Mouse (Mus musculus): Measurements from ENCODE around the gene Mrps34. TPM values are rescaled to one million over a fixed set of nuclear protein-coding genes. Genes with fewer than 3 reads are reported as not detected.
"Not testable (repeated sequence)": the region's sequence is repeated elsewhere in the genome, so short reads cannot be mapped to it uniquely, and the experiment has no call there.

The Mrps34 gene
- polyA plus RNA-seq, 1 experiment from 2014 or later, result 86.7 TPM

- Histone ChIP-seq H3K4me2 (replicated peaks) (no peak overlapping the region), H3K27me3 (no peaks in the 10 kb centered on the region), H3K9ac (no peak overlapping the region), H3K9me3 (replicated peaks) (no peaks in the 10 kb centered on the region), H3K36me3 (peaks cover 96% of the 10 kb centered on the region), H3K4me1 (no peaks in the 10 kb centered on the region), H3K4me3 (no peak overlapping the region), H3K27ac (no peak overlapping the region)
- ATAC-seq (ENCODE audit: low FRiP score), result no peak
Observed at GRCm38 (mm10) chr17:24913984-24914383, 19.1 kb downstream of the Mrps34 start.

DNA sequence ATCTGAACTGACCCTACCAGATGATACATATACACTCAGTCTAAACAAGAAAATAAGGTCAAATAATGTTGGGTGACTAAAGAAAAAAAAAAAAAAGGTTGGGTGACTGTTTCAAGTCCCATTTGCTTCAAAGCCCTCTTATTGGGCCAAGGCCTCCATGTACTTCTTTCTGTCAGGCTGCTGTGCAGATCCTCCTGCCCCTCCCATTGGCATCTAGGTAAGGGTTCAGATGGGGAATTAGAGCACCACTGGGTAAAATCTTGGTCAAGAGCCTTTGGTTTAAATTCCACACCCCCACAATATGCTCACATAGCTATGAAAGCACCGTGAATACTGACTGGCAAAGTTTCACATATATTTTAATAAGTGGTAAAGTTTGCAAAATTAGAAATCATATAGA is 28.3 kb downstream of the Mrps34 start:
- H3K4me1 ChIP-seq, result no peaks in the 10 kb centered on the region
- no peak overlapping the region for H3K4me3 ChIP-seq
- H3K27me3 ChIP-seq, result no peaks in the 10 kb centered on the region
- H3K36me3 ChIP-seq, result peaks cover 91% of the 10 kb centered on the region
- ATAC-seq (ENCODE audit: low FRiP score), result no peak
- no peaks in the 10 kb centered on the region for H3K9me3 ChIP-seq (replicated peaks)
- WGBS, result 100% methylated on average over 1 of the region's 1 CpGs
- no peak overlapping the region for H3K27ac ChIP-seq
- no peak overlapping the region for H3K9ac ChIP-seq
- no peak overlapping the region for H3K4me2 ChIP-seq (replicated peaks)

- H3K4me2 ChIP-seq (replicated peaks), result no peak overlapping the region
- peaks cover 42% of the 10 kb centered on the region for H3K36me3 ChIP-seq
- no peak overlapping the region for H3K9ac ChIP-seq
- H3K4me1 ChIP-seq, result peaks cover 7% of the 10 kb centered on the region
- 87% methylated on average over 1 of the region's 1 CpGs for WGBS
- H3K27me3 ChIP-seq, result no peaks in the 10 kb centered on the region
- H3K9me3 ChIP-seq (replicated peaks), result no peaks in the 10 kb centered on the region
- no peak overlapping the region for H3K27ac ChIP-seq
- no peak overlapping the region for H3K4me3 ChIP-seq
- ATAC-seq (ENCODE audit: low FRiP score), result no peak
Observed at GRCm38 (mm10) chr17:24929506-24929905, 34.6 kb downstream of the Mrps34 start.

GRCm38 (mm10) chr17:24932431-24932830 is 37.5 kb downstream of the Mrps34 start:
- Histone ChIP-seq H3K27me3 (no peaks in the 10 kb centered on the region), H3K9me3 (replicated peaks) (no peaks in the 10 kb centered on the region), H3K9ac (no peak overlapping the region), H3K36me3 (peaks cover 17% of the 10 kb centered on the region), H3K27ac (no peak overlapping the region), H3K4me3 (no peak overlapping the region), H3K4me1 (peaks cover 24% of the 10 kb centered on the region), H3K4me2 (replicated peaks) (no peak overlapping the region)
- no peak for ATAC-seq (ENCODE audit: low FRiP score)
- 92% methylated on average over 4 of the region's 4 CpGs for WGBS

DNA sequence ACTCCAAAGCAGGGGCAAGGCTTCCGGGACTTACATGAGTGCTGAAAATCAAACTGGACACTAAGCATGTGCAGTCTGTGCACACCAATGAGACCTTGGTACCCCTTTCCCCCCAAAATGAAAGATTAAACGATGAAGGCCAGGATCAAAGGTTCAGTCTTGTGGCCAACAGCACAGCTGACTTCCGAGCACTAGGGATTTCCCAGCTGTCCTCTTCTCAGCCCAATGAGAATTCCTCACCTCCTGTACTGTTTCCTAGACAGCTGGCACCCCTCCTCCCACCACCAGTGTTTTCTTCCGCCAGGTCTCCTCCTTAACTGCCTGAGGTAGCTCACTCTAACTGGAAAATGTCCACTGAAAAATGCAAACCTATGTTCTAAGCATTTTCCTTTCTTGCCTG is 38.2 kb downstream of the Mrps34 start:
- Histone ChIP-seq H3K9me3 (replicated peaks) (no peaks in the 10 kb centered on the region), H3K4me1 (peaks cover 24% of the 10 kb centered on the region), H3K27me3 (no peaks in the 10 kb centered on the region), H3K36me3 (peaks cover 13% of the 10 kb centered on the region; the same call in 1 of the 2 replicates), H3K9ac (no peak overlapping the region), H3K4me3 (no peak overlapping the region), H3K4me2 (replicated peaks) (no peak overlapping the region), H3K27ac (no peak overlapping the region)
- WGBS, result 75% methylated on average over 4 of the region's 4 CpGs
- no peak for ATAC-seq (ENCODE audit: low FRiP score)

- H3K4me2 ChIP-seq (replicated peaks), result peak overlapping the region; percentile 78
- no peak for ATAC-seq (ENCODE audit: low FRiP score)
- WGBS, result 87% methylated on average over 4 of the region's 4 CpGs
- H3K27me3 ChIP-seq, result no peaks in the 10 kb centered on the region
- H3K4me1 ChIP-seq, result peaks cover 24% of the 10 kb centered on the region
- H3K9ac ChIP-seq, result peak overlapping the region; percentile 86
- H3K27ac ChIP-seq, result no peak overlapping the region
- no peaks in the 10 kb centered on the region for H3K9me3 ChIP-seq (replicated peaks)
- H3K36me3 ChIP-seq, result peaks cover 8% of the 10 kb centered on the region; the same call in 1 of the 2 replicates
- peak overlapping the region; percentile 79 for H3K4me3 ChIP-seq
Observed at GRCm38 (mm10) chr17:24934926-24935325, 40.0 kb downstream of the Mrps34 start.

DNA sequence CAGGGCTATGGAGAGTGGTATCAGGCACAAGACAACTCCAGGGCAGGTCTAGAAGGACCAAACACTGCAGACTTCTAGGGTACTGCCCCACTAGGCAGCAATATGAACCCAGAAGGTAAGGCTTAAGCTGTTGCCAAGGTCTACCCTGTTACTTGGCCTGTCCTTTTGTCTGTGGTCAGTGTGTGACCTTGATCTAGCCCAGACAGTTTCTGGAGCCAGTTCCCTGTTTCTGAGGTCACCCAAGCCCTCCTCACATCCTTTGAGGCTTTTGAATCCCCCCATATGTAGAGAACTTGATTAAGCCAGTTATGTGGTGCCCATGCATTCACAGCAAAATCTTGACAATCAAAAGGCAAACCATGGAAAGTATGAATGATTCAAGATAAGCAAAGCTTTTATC is 40.8 kb downstream of the Mrps34 start:
- H3K27me3 ChIP-seq, result no peaks in the 10 kb centered on the region
- ATAC-seq (ENCODE audit: low FRiP score), result no peak
- H3K9ac ChIP-seq, result peak overlapping the region; percentile 86
- peak overlapping the region; percentile 79 for H3K4me3 ChIP-seq
- no peaks in the 10 kb centered on the region for H3K9me3 ChIP-seq (replicated peaks)
- peaks cover 8% of the 10 kb centered on the region; the same call in 1 of the 2 replicates for H3K36me3 ChIP-seq
- H3K4me1 ChIP-seq, result peaks cover 24% of the 10 kb centered on the region
- H3K27ac ChIP-seq, result no peak overlapping the region
- H3K4me2 ChIP-seq (replicated peaks), result peak overlapping the region; percentile 78

GRCm38 (mm10) chr17:24936259-24937237 is 41.6 kb downstream of the Mrps34 start, which contains the start of gene Mapk8ip3:
Gene Mapk8ip3 (minus strand): TSS chr17:24936977.
- under 1% methylated on average over 78 of the region's 78 CpGs for WGBS
- peak; percentile 97 for ATAC-seq (ENCODE audit: low FRiP score)
- Histone ChIP-seq H3K4me3 (peak within 1 kb of the TSS; percentile 79), H3K4me1 (peaks cover 24% of the 10 kb centered on the region), H3K27me3 (no peaks in the 10 kb centered on the region), H3K27ac (peak within 1 kb of the TSS; percentile 90), H3K36me3 (0 out of 2 replicates have a peak, but pooled peaks cover 4% of the 10 kb centered on the region), H3K9me3 (replicated peaks) (no peaks in the 10 kb centered on the region), H3K9ac (peak within 1 kb of the TSS; percentile 86), H3K4me2 (replicated peaks) (peak within 1 kb of the TSS; percentile 78)

- Histone ChIP-seq H3K4me3 (peak overlapping the region; percentile 79), H3K4me2 (replicated peaks) (peak overlapping the region; percentile 78), H3K9me3 (replicated peaks) (no peaks in the 10 kb centered on the region), H3K36me3 (0 out of 2 replicates have a peak, but pooled peaks cover 4% of the 10 kb centered on the region), H3K4me1 (peaks cover 24% of the 10 kb centered on the region), H3K27ac (peak overlapping the region; percentile 90), H3K9ac (peak overlapping the region; percentile 86), H3K27me3 (no peaks in the 10 kb centered on the region)
- no peak; the same call in 1 of the 2 replicates for ATAC-seq (ENCODE audit: low FRiP score)
- 46% methylated on average over 6 of the region's 6 CpGs for WGBS
Observed at GRCm38 (mm10) chr17:24937266-24937665, 42.4 kb downstream of the Mrps34 start.

DNA sequence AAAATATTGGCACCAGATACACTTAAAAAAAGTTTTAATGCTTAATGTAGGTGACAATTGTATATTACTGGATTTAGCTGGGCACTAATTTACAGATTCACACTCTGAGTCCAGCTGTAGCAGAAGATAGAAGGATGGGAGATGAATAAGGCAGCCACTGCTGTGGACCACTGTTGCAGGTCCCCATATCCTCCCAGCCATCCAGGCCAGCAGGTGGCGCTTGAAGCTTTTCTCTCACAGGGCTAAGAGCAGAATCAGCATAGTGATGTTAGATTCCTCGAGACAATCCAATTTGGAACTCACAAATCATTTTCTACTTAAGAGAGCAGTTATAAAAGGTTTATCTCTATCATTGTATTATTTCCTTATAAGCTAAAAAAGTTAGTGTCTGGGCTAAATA is 47.5 kb downstream of the Mrps34 start:
- H3K27me3 ChIP-seq; H3K4me3 ChIP-seq; ATAC-seq (ENCODE audit: low FRiP score); H3K9ac ChIP-seq; H3K4me2 ChIP-seq (replicated peaks); H3K27ac ChIP-seq; H3K9me3 ChIP-seq (replicated peaks); H3K4me1 ChIP-seq: not testable (repeated sequence)
- H3K36me3 ChIP-seq, result peaks cover 44% of the 10 kb centered on the region
- WGBS, result 28% methylated on average over 2 of the region's 2 CpGs

DNA sequence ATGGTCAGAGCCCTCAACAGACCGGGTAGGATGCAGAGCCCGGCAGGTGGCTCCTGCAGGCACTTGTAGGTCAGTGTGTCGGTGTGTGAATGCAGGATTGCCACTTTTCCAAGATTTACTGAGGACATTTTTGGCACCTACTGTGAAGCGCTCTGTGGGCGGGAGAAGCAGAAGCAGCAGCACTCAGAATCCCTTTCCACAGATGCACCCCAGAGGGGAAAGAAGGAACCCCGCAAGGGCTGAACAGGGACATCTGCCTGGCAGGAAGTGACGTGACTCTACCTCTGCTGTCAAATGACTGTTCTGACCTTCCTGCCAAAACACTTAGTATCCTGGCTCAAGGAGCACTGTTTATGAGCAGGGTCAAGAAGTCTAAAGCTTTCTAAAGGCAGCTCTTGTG is 48.1 kb downstream of the Mrps34 start:
- Histone ChIP-seq H3K4me1 (no peaks in the 10 kb centered on the region), H3K4me3 (no peak overlapping the region), H3K9ac (no peak overlapping the region), H3K4me2 (replicated peaks) (no peak overlapping the region), H3K9me3 (replicated peaks) (no peaks in the 10 kb centered on the region), H3K36me3 (peaks cover 50% of the 10 kb centered on the region), H3K27me3 (no peaks in the 10 kb centered on the region), H3K27ac (no peak overlapping the region)
- no peak for ATAC-seq (ENCODE audit: low FRiP score)
- WGBS, result 92% methylated on average over 7 of the region's 7 CpGs

GRCm38 (mm10) chr17:24943589-24943988 is 48.7 kb downstream of the Mrps34 start:
- WGBS, result 91% methylated on average over 1 of the region's 1 CpGs
- ATAC-seq (ENCODE audit: low FRiP score); H3K4me3 ChIP-seq; H3K4me2 ChIP-seq (replicated peaks); H3K9ac ChIP-seq; H3K27me3 ChIP-seq; H3K27ac ChIP-seq; H3K9me3 ChIP-seq (replicated peaks); H3K4me1 ChIP-seq: not testable (repeated sequence)
- peaks cover 56% of the 10 kb centered on the region for H3K36me3 ChIP-seq

All from hindbrain, embryonic 12.5 days (tissue).